Mouse (Mus musculus) ES-CJ7 (cell line): ENCODE measurements at regions not wholly inside any gene's neighbourhood (a gene's known extent, or its start where the extent isn't known, plus 50 kb on each side); places are given as distances from the start of the nearest gene placed in this dataset.
A peak's percentile ranks its signal among the peaks of the same experiment; 100 is the strongest.
"Not testable (repeated sequence)": the region's sequence is repeated elsewhere in the genome, so short reads cannot be mapped to it uniquely, and the experiment has no call there.

Source experiments
- DNase-seq: peaks from one replicate; pipeline ENCODE4 v3.0.0; 2011; ENCODE audit warnings: low read depth, low spot score

- no peak for DNase-seq
These were observed 90.0 kb upstream of the Zcchc2 start for GRCm38 (mm10) chr1:105900158-105900557.

- no peak for DNase-seq
These were observed 89.3 kb upstream of the Zcchc2 start for GRCm38 (mm10) chr1:105900920-105901319.

GRCm38 (mm10) chr1:105903286-105904115 is 86.7 kb upstream of the Zcchc2 start:
- peak; percentile 65 for DNase-seq

- peak; percentile 63 for DNase-seq
These were observed 85.5 kb upstream of the Zcchc2 start for GRCm38 (mm10) chr1:105904737-105905136.

- DNase-seq, result no peak
These were observed 84.3 kb upstream of the Zcchc2 start for GRCm38 (mm10) chr1:105905785-105906426.

DNA sequence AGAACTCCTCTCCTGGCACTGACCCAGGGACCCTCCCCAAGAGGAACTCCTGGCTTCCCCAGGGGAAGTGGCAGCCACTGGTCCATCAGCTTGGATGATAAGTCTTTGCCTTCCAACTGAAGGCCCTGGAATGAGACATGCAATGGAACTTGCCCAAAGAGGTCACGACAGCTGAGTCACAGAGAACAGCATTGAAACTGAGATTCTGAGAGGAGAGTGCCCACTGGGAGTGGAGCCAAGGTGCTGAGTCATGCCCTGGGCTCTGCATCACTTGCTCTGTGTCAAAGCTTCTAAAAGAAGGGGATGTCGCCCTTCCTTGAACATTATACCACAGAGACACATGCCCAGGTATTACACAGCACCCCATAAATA is 83.8 kb upstream of the Zcchc2 start:
- DNase-seq, result no peak

- DNase-seq, result peak; percentile 65
These were observed 82.0 kb upstream of the Zcchc2 start for GRCm38 (mm10) chr1:105908029-105908876.

DNA sequence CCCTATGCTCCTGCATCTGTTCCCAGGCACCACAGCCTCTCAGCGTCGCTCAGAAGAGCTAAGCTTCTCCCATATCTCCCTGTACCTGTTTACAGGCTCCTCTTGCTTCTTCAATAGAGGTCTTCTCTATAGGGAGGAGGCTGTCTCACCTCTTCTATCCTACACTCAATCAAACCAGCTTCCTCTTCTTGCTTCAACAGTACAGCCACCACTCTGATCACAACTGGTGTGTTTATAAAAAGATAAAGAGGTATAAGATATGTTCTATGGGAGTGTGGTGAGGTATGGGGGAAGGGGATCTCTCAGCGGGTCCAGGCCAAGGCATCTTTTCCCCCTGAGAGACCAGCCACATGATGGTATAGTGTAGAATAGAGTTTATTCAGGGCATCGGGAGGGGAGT is 81.1 kb upstream of the Zcchc2 start:
- no peak for DNase-seq

DNA sequence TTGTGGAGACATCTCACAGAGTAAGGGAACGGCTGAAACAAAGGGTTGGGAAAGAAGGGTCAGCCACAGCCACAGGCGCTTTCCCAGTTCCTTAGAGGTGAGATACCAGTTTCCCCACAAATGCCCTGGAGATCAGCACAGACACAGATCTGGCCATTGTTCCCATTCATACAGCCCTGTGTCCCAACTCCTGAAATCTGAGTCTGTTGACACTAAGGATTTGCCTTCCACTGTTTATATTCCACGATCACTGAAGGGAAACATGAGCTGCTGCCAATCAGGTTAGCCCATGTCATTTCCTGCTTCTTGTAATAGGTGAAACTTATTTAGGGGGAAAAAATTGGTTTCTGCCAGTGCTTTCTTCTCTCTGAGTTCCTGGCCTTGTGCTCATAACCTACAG is 78.5 kb upstream of the Zcchc2 start:
- no peak for DNase-seq

- DNase-seq, result no peak
These were observed 68.4 kb upstream of the Zcchc2 start for GRCm38 (mm10) chr1:105921842-105922241.

DNA sequence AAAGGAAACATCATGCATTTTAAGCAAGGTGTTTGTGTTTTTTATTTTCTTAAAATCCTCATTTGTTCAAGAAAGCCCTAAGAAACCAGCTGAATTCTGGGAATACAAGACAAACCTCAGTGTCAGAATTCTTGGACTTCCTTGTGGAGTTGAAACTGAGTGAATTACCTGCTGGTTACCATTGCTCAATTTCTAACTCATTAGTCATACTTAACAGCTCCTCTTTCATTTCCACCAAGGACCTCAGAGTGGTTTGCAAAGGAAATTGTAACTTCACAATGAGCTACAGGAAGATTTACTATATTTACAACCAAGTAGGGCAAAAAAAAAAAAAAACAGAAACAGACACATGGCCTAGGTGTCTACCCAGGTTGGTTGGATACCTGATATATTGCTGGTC is 67.6 kb upstream of the Zcchc2 start:
- DNase-seq, result no peak

DNA sequence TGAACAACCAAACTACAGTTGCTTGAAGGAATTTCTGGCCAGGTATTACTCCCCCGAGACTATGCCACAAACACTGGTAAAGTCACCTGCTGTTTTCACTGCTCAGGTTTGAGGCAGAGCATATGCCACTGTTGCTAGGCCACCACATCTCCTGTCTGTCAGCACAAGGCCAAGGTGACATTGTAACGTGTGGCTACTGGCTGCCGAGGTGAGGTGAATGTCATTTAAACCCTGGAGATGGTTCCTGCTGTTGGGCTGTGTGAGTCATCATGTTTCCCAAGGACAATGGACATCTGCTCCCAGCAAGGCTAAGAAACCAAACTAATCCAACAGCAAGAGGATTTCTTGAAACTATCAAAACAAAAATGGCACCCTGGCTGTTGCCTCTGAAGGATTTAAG is 67.2 kb upstream of the Zcchc2 start:
- no peak for DNase-seq

GRCm38 (mm10) chr1:105925617-105926370 is 64.4 kb upstream of the Zcchc2 start:
- no peak for DNase-seq

GRCm38 (mm10) chr1:105926871-105927270 is 63.3 kb upstream of the Zcchc2 start:
- DNase-seq, result no peak

DNA sequence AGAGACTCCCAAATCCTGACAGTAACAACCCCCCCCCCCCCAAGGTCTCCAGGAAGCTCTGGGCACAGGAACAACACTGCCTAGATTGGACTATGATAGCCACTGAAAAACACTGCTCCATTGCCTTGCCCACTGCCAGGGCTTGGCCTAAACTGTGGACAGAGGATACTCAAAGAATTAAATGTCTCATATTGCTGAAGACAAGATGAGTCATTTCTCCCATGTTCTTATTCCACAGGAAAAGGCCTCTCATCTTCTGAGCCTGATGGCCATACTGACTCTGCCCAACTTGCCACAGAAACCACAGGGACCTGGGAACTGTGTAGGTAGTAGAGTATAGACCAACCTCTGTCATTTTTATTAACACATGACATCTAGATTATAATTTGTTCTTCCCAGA is 59.4 kb upstream of the Zcchc2 start:
- no peak for DNase-seq

DNA sequence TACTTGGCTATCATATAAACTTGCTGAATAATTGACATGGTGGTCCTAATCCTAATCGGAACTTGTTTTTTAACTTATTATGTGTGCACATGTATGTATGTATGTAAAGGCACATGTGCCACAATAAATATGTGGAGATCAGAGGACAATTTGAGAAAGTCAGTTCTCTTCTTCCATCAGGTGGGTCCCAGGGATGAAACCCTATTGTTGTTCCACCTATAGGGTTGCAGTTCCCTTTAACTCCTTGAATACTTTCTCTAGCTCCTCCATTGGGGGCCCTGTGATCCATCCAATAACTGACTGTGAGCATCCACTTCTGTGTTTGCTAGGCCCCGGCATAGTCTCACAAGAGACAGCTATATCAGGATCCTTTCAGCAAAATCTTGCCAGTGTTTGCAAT is 56.0 kb upstream of the Zcchc2 start:
- DNase-seq, result not testable (repeated sequence)
